Mouse (Mus musculus): ENCODE results near the gene Wdr73. TPM values are rescaled to one million over a fixed set of nuclear protein-coding genes. Genes with fewer than 3 reads are reported as not detected.

The Wdr73 gene
- polyA plus RNA-seq, 1 experiment from 2014 or later = 46.0 TPM

DNA sequence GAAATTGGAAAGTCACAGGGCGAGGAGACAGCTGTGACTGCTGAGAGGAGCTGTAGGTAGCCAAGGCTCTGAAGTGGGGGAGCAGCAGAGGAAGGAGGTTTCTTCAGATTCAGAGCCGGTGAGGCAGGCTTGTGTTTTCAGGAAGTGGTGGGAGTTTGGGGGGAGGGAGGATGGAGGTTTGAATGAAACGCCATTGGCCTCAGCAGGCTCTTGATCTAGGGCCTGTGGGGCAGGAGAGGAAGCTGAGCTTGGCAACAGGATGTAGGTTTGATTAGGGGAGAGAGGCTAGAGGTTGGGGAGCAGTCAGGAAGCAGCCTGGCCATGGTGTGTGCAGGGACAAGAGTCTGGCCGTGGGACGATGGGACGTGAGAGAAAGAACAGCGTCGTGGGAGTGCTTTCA lies 36.2 kb downstream of the Wdr73 start:
- no peak overlapping the region for H3K4me3 ChIP-seq
- H3K9me3 ChIP-seq (replicated peaks) = no peaks in the 10 kb centered on the region
- H3K27ac ChIP-seq = no peak overlapping the region
- no peak overlapping the region for H3K9ac ChIP-seq
- no peaks in the 10 kb centered on the region for H3K27me3 ChIP-seq
- H3K36me3 ChIP-seq (ENCODE audit: poor library complexity, severe bottlenecking) = peaks cover 65% of the 10 kb centered on the region
- WGBS = 90% methylated on average over 8 of the region's 8 CpGs
- no peak for ATAC-seq
- H3K4me2 ChIP-seq = peak overlapping the region; percentile 4; the same call in 1 of the 2 replicates
- peaks cover 57% of the 10 kb centered on the region for H3K4me1 ChIP-seq

DNA sequence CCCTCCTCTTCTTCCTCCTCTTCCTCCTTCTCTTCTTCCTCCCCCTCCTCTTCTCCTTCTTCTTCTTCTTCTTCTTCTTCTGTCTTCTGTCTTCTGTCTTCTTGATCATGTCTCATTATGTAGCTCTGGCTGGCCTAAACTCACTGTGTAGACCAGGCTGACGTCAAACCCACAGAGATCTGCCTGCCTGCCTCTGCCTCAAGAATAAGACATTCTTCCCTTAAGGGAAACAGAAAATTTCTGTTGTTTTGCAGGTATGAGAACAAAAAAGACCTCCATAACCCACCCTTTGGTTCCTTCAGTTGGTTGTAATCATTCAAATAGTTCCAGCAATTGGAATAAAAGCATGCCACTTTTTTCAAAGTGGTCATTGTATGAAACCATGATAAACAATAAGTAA lies 36.9 kb downstream of the Wdr73 start:
- Histone ChIP-seq H3K27me3 (no peaks in the 10 kb centered on the region), H3K4me3 (no peak overlapping the region), H3K9ac (no peak overlapping the region), H3K36me3 (ENCODE audit: poor library complexity, severe bottlenecking) (peaks cover 59% of the 10 kb centered on the region), H3K27ac (no peak overlapping the region), H3K4me1 (peaks cover 57% of the 10 kb centered on the region), H3K4me2 (peak overlapping the region; percentile 82; the same call in 1 of the 2 replicates), H3K9me3 (replicated peaks) (no peaks in the 10 kb centered on the region)
- ATAC-seq = no peak
- WGBS = 83% methylated on average over 1 of the region's 1 CpGs

GRCm38 (mm10) chr7:80863520-80863919 lies 37.5 kb downstream of the Wdr73 start:
- no peaks in the 10 kb centered on the region for H3K27me3 ChIP-seq
- H3K36me3 ChIP-seq (ENCODE audit: poor library complexity, severe bottlenecking) = peaks cover 53% of the 10 kb centered on the region
- H3K4me3 ChIP-seq = no peak overlapping the region
- H3K9me3 ChIP-seq (replicated peaks) = no peaks in the 10 kb centered on the region
- peak overlapping the region; percentile 31; the same call in 1 of the 2 replicates for H3K9ac ChIP-seq
- H3K4me2 ChIP-seq = peak overlapping the region; percentile 82
- no peak overlapping the region for H3K27ac ChIP-seq
- H3K4me1 ChIP-seq = peaks cover 57% of the 10 kb centered on the region
- 85% methylated on average over 5 of the region's 5 CpGs for WGBS
- no peak for ATAC-seq

GRCm38 (mm10) chr7:80862475-80862874 lies 38.6 kb downstream of the Wdr73 start:
- Histone ChIP-seq H3K27ac (no peak overlapping the region), H3K9ac (no peak overlapping the region), H3K27me3 (no peaks in the 10 kb centered on the region), H3K4me3 (no peak overlapping the region), H3K9me3 (replicated peaks) (no peaks in the 10 kb centered on the region), H3K36me3 (ENCODE audit: poor library complexity, severe bottlenecking) (peaks cover 42% of the 10 kb centered on the region), H3K4me2 (peak overlapping the region; percentile 82), H3K4me1 (peaks cover 57% of the 10 kb centered on the region)
- 90% methylated on average over 2 of the region's 2 CpGs for WGBS
- ATAC-seq = no peak

GRCm38 (mm10) chr7:80860729-80861274 lies 40.3 kb downstream of the Wdr73 start, which contains the start of gene Zscan2:
TSS of gene Zscan2 (plus strand) at chr7:80860920.
- Histone ChIP-seq H3K4me2 (peak within 1 kb of the TSS; percentile 82), H3K4me1 (peaks cover 49% of the 10 kb centered on the region), H3K27me3 (no peaks in the 10 kb centered on the region), H3K27ac (peak within 1 kb of the TSS; percentile 91), H3K9ac (peak within 1 kb of the TSS; percentile 83), H3K9me3 (replicated peaks) (no peaks in the 10 kb centered on the region), H3K36me3 (ENCODE audit: poor library complexity, severe bottlenecking) (peaks cover 26% of the 10 kb centered on the region), H3K4me3 (peak within 1 kb of the TSS; percentile 85)
- peak; percentile 98 for ATAC-seq
- WGBS = under 1% methylated on average over 40 of the region's 40 CpGs

DNA sequence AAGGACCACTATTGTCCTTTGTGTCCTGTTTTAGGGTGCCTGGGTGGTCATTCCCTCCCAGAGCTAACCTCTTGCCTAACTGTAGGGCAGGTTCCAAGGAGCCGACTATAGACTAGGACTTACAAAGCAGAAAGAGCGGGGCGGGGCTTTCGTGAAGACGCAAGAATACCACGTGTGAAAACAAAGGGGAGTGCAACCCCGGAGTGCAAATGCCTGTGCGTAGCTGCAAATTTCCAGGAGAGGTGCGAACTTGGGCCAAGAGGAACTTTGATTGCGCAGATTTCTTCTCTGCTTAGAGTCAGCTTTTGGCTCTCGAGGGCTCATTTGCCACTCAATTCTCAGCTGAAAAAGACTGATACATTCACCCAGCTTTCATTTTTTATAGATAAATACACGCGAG lies 40.8 kb downstream of the Wdr73 start:
- H3K27ac ChIP-seq = peak overlapping the region; percentile 36; the same call in 1 of the 2 replicates
- H3K4me3 ChIP-seq = peak overlapping the region; percentile 85
- no peaks in the 10 kb centered on the region for H3K27me3 ChIP-seq
- under 1% methylated on average over 13 of the region's 13 CpGs for WGBS
- peak; percentile 78 for ATAC-seq
- peak overlapping the region; percentile 66 for H3K9ac ChIP-seq
- H3K4me2 ChIP-seq = peak overlapping the region; percentile 82
- peaks cover 44% of the 10 kb centered on the region for H3K4me1 ChIP-seq
- peaks cover 20% of the 10 kb centered on the region for H3K36me3 ChIP-seq (ENCODE audit: poor library complexity, severe bottlenecking)
- no peaks in the 10 kb centered on the region for H3K9me3 ChIP-seq (replicated peaks)

DNA sequence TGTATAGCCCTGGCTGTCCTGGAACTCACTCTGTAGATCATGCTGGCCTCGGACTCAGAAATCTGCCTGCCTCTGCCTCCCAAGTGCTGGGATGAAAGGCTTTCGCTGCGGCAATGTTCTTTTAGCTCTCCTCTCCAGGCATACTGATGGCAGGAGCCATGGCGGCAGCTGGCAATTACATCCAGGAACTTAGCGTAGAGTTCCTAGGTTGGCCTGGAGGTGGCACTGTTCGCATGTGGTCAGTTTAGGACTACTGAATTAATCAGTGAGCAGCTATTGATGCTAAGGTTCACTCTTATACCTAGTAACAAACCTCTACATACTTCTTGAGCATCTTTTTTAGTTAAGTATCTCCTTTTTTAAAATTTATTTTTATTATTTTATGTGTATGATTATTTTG lies 43.9 kb downstream of the Wdr73 start:
- Histone ChIP-seq H3K27me3 (no peaks in the 10 kb centered on the region), H3K9ac (no peak overlapping the region), H3K4me3 (no peak overlapping the region), H3K4me2 (no peak overlapping the region), H3K9me3 (replicated peaks) (no peaks in the 10 kb centered on the region), H3K27ac (no peak overlapping the region), H3K4me1 (peaks cover 13% of the 10 kb centered on the region), H3K36me3 (ENCODE audit: poor library complexity, severe bottlenecking) (no peaks in the 10 kb centered on the region)
- ATAC-seq = no peak
- 30% methylated on average over 6 of the region's 6 CpGs for WGBS

GRCm38 (mm10) chr7:80855316-80855715 lies 45.8 kb downstream of the Wdr73 start:
- Histone ChIP-seq H3K36me3 (ENCODE audit: poor library complexity, severe bottlenecking) (no peaks in the 10 kb centered on the region), H3K27me3 (no peaks in the 10 kb centered on the region), H3K4me1 (0 out of 2 replicates have a peak, but pooled peaks cover 4% of the 10 kb centered on the region), H3K9ac (no peak overlapping the region), H3K4me3 (no peak overlapping the region), H3K4me2 (no peak overlapping the region), H3K27ac (no peak overlapping the region), H3K9me3 (replicated peaks) (no peaks in the 10 kb centered on the region)
- no peak for ATAC-seq

- WGBS = 96% methylated on average over 3 of the region's 3 CpGs
- ATAC-seq = no peak
- Histone ChIP-seq H3K9me3 (replicated peaks) (no peaks in the 10 kb centered on the region), H3K4me2 (no peak overlapping the region), H3K9ac (no peak overlapping the region), H3K36me3 (ENCODE audit: poor library complexity, severe bottlenecking) (no peaks in the 10 kb centered on the region), H3K27ac (no peak overlapping the region), H3K27me3 (no peaks in the 10 kb centered on the region), H3K4me3 (no peak overlapping the region), H3K4me1 (no peaks in the 10 kb centered on the region)
Measured at GRCm38 (mm10) chr7:80853218-80853617, 47.9 kb downstream of the Wdr73 start.

DNA sequence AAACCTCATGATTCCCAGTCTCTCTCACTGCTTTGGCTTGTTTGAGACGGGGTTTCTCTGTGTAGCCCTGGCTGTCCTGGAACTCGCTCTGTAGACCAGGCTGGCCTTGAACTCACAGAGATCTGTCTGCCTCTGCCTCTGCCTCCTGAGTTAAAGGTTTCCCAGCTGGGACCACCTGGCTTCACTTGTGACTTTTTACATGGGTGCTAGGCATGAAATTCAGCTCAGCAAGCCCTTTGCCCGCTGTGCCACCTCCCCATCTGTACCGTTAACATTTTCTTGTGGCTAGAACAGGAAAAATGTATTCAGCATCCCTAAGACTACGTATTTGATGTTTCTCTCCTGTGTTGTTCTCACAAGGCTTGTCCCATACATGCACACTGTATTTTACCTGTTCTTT lies 50.5 kb downstream of the Wdr73 start:
- no peaks in the 10 kb centered on the region for H3K4me1 ChIP-seq
- 85% methylated on average over 5 of the region's 5 CpGs for WGBS
- H3K4me2 ChIP-seq = no peak overlapping the region
- no peaks in the 10 kb centered on the region for H3K9me3 ChIP-seq (replicated peaks)
- no peak overlapping the region for H3K27ac ChIP-seq
- H3K9ac ChIP-seq = no peak overlapping the region
- no peaks in the 10 kb centered on the region for H3K27me3 ChIP-seq
- H3K4me3 ChIP-seq = no peak overlapping the region
- no peaks in the 10 kb centered on the region for H3K36me3 ChIP-seq (ENCODE audit: poor library complexity, severe bottlenecking)
- ATAC-seq = no peak

GRCm38 (mm10) chr7:80849710-80850109 lies 51.4 kb downstream of the Wdr73 start:
- peak; percentile 24; the same call in 1 of the 2 replicates for ATAC-seq

DNA sequence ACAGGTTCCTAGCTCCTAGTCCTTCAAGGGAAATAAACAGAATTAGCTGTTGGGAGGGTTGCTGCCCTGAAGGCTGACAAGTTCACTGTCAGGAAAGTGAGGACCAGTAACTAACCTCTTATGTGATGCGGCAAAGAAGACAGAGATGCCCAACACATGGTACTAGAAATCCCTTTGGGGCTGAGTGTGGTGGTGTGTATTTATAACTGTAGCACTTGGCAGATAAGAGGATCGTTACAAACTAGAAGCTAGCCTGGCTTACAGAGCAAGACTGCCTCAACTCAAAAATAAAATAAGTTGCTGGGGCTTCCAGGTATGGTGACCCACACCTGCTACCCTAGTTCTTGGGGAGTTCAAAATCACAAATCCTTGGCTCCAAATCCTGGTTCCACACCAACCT lies 51.8 kb downstream of the Wdr73 start:
- no peak for ATAC-seq
- Histone ChIP-seq H3K9ac (no peak overlapping the region), H3K4me3 (no peak overlapping the region), H3K27me3 (no peaks in the 10 kb centered on the region), H3K36me3 (ENCODE audit: poor library complexity, severe bottlenecking) (no peaks in the 10 kb centered on the region), H3K4me2 (no peak overlapping the region), H3K4me1 (no peaks in the 10 kb centered on the region), H3K27ac (no peak overlapping the region), H3K9me3 (replicated peaks) (no peaks in the 10 kb centered on the region)
- WGBS = 95% methylated on average over 2 of the region's 2 CpGs

More at GRCm38 (mm10) chr7:80849710-80850109, 51.4 kb downstream of the Wdr73 start:
- no peak overlapping the region for H3K9ac ChIP-seq
- no peak overlapping the region for H3K27ac ChIP-seq
- H3K4me2 ChIP-seq = no peak overlapping the region
- H3K27me3 ChIP-seq = no peaks in the 10 kb centered on the region
- 30% methylated on average over 4 of the region's 4 CpGs for WGBS
- H3K4me1 ChIP-seq = no peaks in the 10 kb centered on the region
- no peaks in the 10 kb centered on the region for H3K36me3 ChIP-seq (ENCODE audit: poor library complexity, severe bottlenecking)
- H3K4me3 ChIP-seq = no peak overlapping the region
- H3K9me3 ChIP-seq (replicated peaks) = no peaks in the 10 kb centered on the region

- no peaks in the 10 kb centered on the region for H3K27me3 ChIP-seq
- H3K4me1 ChIP-seq = no peaks in the 10 kb centered on the region
- H3K9ac ChIP-seq = no peak overlapping the region
- H3K4me3 ChIP-seq = no peak overlapping the region
- H3K36me3 ChIP-seq (ENCODE audit: poor library complexity, severe bottlenecking) = no peaks in the 10 kb centered on the region
- no peak overlapping the region for H3K4me2 ChIP-seq
- no peaks in the 10 kb centered on the region for H3K9me3 ChIP-seq (replicated peaks)
- no peak for ATAC-seq
- no peak overlapping the region for H3K27ac ChIP-seq
- 87% methylated on average over 5 of the region's 5 CpGs for WGBS
Measured at GRCm38 (mm10) chr7:80846709-80847108, 54.4 kb downstream of the Wdr73 start.
